Mouse (Mus musculus) CD4-positive, CD25-positive, alpha-beta regulatory T cell, adult 9 weeks (primary cell): Measurements from ENCODE around the gene Pclaf. TPM values are rescaled to one million over a fixed set of nuclear protein-coding genes. Genes with fewer than 3 reads are reported as not detected.

Experiments used
- polyA plus RNA-seq: library from polyadenylated mRNA; unstranded; fragments of 100-300 nt; shearing (Covaris generic); gene quantifications from one replicate; pipeline ENCODE4 v1.2.1, GENCODE M21; 2017

The Pclaf gene
- polyA plus RNA-seq, result 9.3 TPM

GRCm38 (mm10) chr9:65890143-65890628, at the start of gene Pclaf:
Gene Pclaf, plus strand, starts transcription at chr9:65890237.

GRCm38 (mm10) chr9:65908394-65909300, 18.6 kb downstream of the Pclaf start, which contains the start of the genes Trip4 and Csnk1g1:
Gene Trip4, minus strand, starts transcription at chr9:65908794.
Gene Csnk1g1, plus strand, starts transcription at chr9:65908924.

Other genes with a start within 250 kb of the Pclaf start
- 135 TPM for gene Oaz2, start 222.2 kb upstream of the Pclaf start, polyA plus RNA-seq
- gene Zfp609, start 62.7 kb upstream of the Pclaf start, polyA plus RNA-seq, result 2.1 TPM
- 45.3 TPM for gene Trip4, start 18.6 kb downstream of the Pclaf start, polyA plus RNA-seq
- 49.7 TPM for gene Csnk1g1, start 18.7 kb downstream of the Pclaf start, polyA plus RNA-seq
- gene Ppib, start 170.0 kb downstream of the Pclaf start, polyA plus RNA-seq, result 407 TPM
- 1.1 TPM for gene Snx22, start 179.5 kb downstream of the Pclaf start, polyA plus RNA-seq
- gene Snx1, start 236.3 kb downstream of the Pclaf start, polyA plus RNA-seq, result 157 TPM
- 146 TPM for gene Ciao2a, start 236.4 kb downstream of the Pclaf start, polyA plus RNA-seq